Mouse (Mus musculus) ES-E14 (cell line): Measurements from ENCODE around the gene Mrpl41.

Source experiments
- ZC3H11A ChIP-seq: IDR thresholded peaks from 2 replicates; pipeline ENCODE4 v1.6.1; 2012; ENCODE audit warnings: low read depth, mild to moderate bottlenecking, inconsistent platforms, low read length, borderline replicate concordance
- ZNF384 ChIP-seq: IDR thresholded peaks from 2 replicates; pipeline ENCODE4 v1.6.1; 2012; ENCODE audit warnings: low read depth, low read length, inconsistent platforms

- no peak for TF ChIP-seq ZNF384
- TF ChIP-seq ZC3H11A: no peak
Measured at GRCm38 (mm10) chr2:24929119-24929518, 45.8 kb downstream of the Mrpl41 start.
